Mouse (Mus musculus): ENCODE measurements around the gene Nacad. TPM values are rescaled to one million over a fixed set of nuclear protein-coding genes. Genes with fewer than 3 reads are reported as not detected.

Nacad gene
- polyA plus RNA-seq, 1 experiment from 2014 or later, result 1.3 TPM

Other genes starting within 250 kb of the Nacad start
- gene Zmiz2, start 217.0 kb downstream of the Nacad start, polyA plus RNA-seq (2014; fragmentation: Nextera tagmentation; extraction: Ambion mirVana), result 6.8 and 7.9 TPM in 2 replicates
- gene Ppia, start 190.6 kb downstream of the Nacad start, polyA plus RNA-seq (2014; fragmentation: Nextera tagmentation; extraction: Ambion mirVana), result 4,475 and 4,598 TPM in 2 replicates
- gene H2afv, start 161.6 kb downstream of the Nacad start, polyA plus RNA-seq (2014; fragmentation: Nextera tagmentation; extraction: Ambion mirVana), result 353 and 356 TPM in 2 replicates
- gene Purb, start 130.1 kb downstream of the Nacad start, polyA plus RNA-seq (2014; fragmentation: Nextera tagmentation; extraction: Ambion mirVana), result 22.3 and 25.5 TPM in 2 replicates
- 0.72 and 0.90 TPM in 2 replicates for gene Myo1g, start 85.1 kb downstream of the Nacad start, polyA plus RNA-seq (2014; fragmentation: Nextera tagmentation; extraction: Ambion mirVana)
- 62.9 and 67.9 TPM in 2 replicates for gene Ccm2, start 59.2 kb downstream of the Nacad start, polyA plus RNA-seq (2014; fragmentation: Nextera tagmentation; extraction: Ambion mirVana)
- gene Tbrg4, start 20.0 kb upstream of the Nacad start, polyA plus RNA-seq (2014; fragmentation: Nextera tagmentation; extraction: Ambion mirVana), result 43.7 and 45.8 TPM in 2 replicates
- not detected in 2 replicates for gene Wap, start 32.6 kb upstream of the Nacad start, polyA plus RNA-seq (2014; fragmentation: Nextera tagmentation; extraction: Ambion mirVana)
- gene Ramp3, start 52.5 kb upstream of the Nacad start, polyA plus RNA-seq (2014; fragmentation: Nextera tagmentation; extraction: Ambion mirVana), result 1.4 and 1.7 TPM in 2 replicates
- gene Gm11983, start 231.6 kb upstream of the Nacad start, polyA plus RNA-seq (2014; fragmentation: Nextera tagmentation; extraction: Ambion mirVana), result not detected in 2 replicates

Data from heart, embryonic 11.5 days (tissue).